9 mouse cellular contexts compared by ENCODE assay signal in genomic region chr1:73923185-73923584, GRCm38 (mm10).
A peak's percentile ranks its signal among the peaks of the same experiment; 100 is the strongest.
DNase-seq lines count a peak whose midpoint lies in the region; ATAC-seq lines count a peak whose summit lies in the region.
"Had no signal": no experiment of that assay in that cellular context is flagged by ENCODE, and none has a peak within 500 bp of the region (broad histone marks: within the 10 kb centered on the region; RNA-seq: fewer than 3 reads in every experiment).

No protein-coding gene starts in this region.

- DNase-seq in forebrain, embryonic 11.5 days (ENCODE audit: low spot score), result no peak
- peak; percentile 78 to 91 for DNase-seq in heart, adult 9 months (ENCODE audit: low spot score in 2 of 2)
- peak; percentile 80 for DNase-seq in kidney, adult 9 months
- no peak for DNase-seq in midbrain, embryonic 11.5 days (ENCODE audit: low spot score, missing footprints)
- no peak for DNase-seq in retina, embryonic 14.5 days (ENCODE audit: low spot score)
- DNase-seq in thymus, postnatal 0 days (ENCODE audit: low spot score), result no peak

- no peak overlapping the region for H3K4me3 ChIP-seq in forebrain, embryonic 11.5 days (ENCODE audit: low read depth, low read length)
- H3K4me3 ChIP-seq in forebrain, embryonic 15.5 days, result no peak overlapping the region
- no peak overlapping the region for H3K4me3 ChIP-seq in lung, embryonic 16.5 days (ENCODE audit: low read length)
- H3K4me3 ChIP-seq in midbrain, embryonic 11.5 days (ENCODE audit: low read depth, low read length), result no peak overlapping the region

- H3K9me3 ChIP-seq in forebrain, embryonic 11.5 days (ENCODE audit: control insufficient read depth, low read length), result no peaks in the 10 kb centered on the region
- H3K9me3 ChIP-seq in forebrain, embryonic 15.5 days, result no peaks in the 10 kb centered on the region
- H3K9me3 ChIP-seq in lung, embryonic 16.5 days (ENCODE audit: control insufficient read depth, low read length), result no peaks in the 10 kb centered on the region
- no peaks in the 10 kb centered on the region for H3K9me3 ChIP-seq in midbrain, embryonic 11.5 days (ENCODE audit: control insufficient read depth, low read length)

- H3K27me3 ChIP-seq in forebrain, embryonic 11.5 days (ENCODE audit: control insufficient read depth, insufficient read depth, low read length), result no peaks in the 10 kb centered on the region
- H3K27me3 ChIP-seq in forebrain, embryonic 15.5 days, result no peaks in the 10 kb centered on the region
- no peaks in the 10 kb centered on the region for H3K27me3 ChIP-seq in lung, embryonic 16.5 days (ENCODE audit: control insufficient read depth, insufficient read depth, low read depth, low read length)
- H3K27me3 ChIP-seq in midbrain, embryonic 11.5 days (ENCODE audit: control insufficient read depth, insufficient read depth, low read length), result no peaks in the 10 kb centered on the region

- H3K9ac ChIP-seq in forebrain, embryonic 11.5 days (ENCODE audit: low read length), result no peak overlapping the region
- H3K9ac ChIP-seq in forebrain, embryonic 15.5 days (replicated peaks), result no peak overlapping the region
- H3K9ac ChIP-seq in lung, embryonic 16.5 days (ENCODE audit: low read length), result no peak overlapping the region
- no peak overlapping the region for H3K9ac ChIP-seq in midbrain, embryonic 11.5 days (ENCODE audit: low read length)

- no peak overlapping the region for H3K4me2 ChIP-seq in forebrain, embryonic 11.5 days (ENCODE audit: low read depth, low read length, severe bottlenecking)
- H3K4me2 ChIP-seq in forebrain, embryonic 15.5 days (replicated peaks), result no peak overlapping the region
- no peak overlapping the region for H3K4me2 ChIP-seq in lung, embryonic 16.5 days (ENCODE audit: low read depth, low read length)
- no peak overlapping the region for H3K4me2 ChIP-seq in midbrain, embryonic 11.5 days

- H3K4me1 ChIP-seq in forebrain, embryonic 11.5 days (replicated peaks; ENCODE audit: control insufficient read depth, insufficient read depth, low read length), result no peaks in the 10 kb centered on the region
- H3K4me1 ChIP-seq in forebrain, embryonic 15.5 days, result no peaks in the 10 kb centered on the region
- peaks cover 9% of the 10 kb centered on the region for H3K4me1 ChIP-seq in lung, embryonic 16.5 days (replicated peaks; ENCODE audit: control insufficient read depth, insufficient read depth, low read length)
- H3K4me1 ChIP-seq in midbrain, embryonic 11.5 days (ENCODE audit: control insufficient read depth, insufficient read depth, low read length), result no peaks in the 10 kb centered on the region

- H3K36me3 ChIP-seq in forebrain, embryonic 11.5 days (ENCODE audit: control insufficient read depth, insufficient read depth, low read length), result no peaks in the 10 kb centered on the region; the same call in 1 of the 2 replicates
- H3K36me3 ChIP-seq in forebrain, embryonic 15.5 days, result no peaks in the 10 kb centered on the region
- peaks cover 51% of the 10 kb centered on the region for H3K36me3 ChIP-seq in lung, embryonic 16.5 days (ENCODE audit: control insufficient read depth, insufficient read depth, low read length)
- H3K36me3 ChIP-seq in midbrain, embryonic 11.5 days (ENCODE audit: control insufficient read depth, insufficient read depth, low read length), result no peaks in the 10 kb centered on the region

- H3K27ac ChIP-seq in forebrain, embryonic 11.5 days (ENCODE audit: low read depth, low read length), result 0 out of 2 replicates have a peak overlapping the region, but pooled peaks have one; percentile 2
- no peak overlapping the region; the same call in 1 of the 2 replicates for H3K27ac ChIP-seq in forebrain, embryonic 15.5 days (replicated peaks)
- H3K27ac ChIP-seq in lung, embryonic 16.5 days (ENCODE audit: low read length), result peak overlapping the region; percentile 76
- H3K27ac ChIP-seq in midbrain, embryonic 11.5 days (ENCODE audit: low read depth, low read length), result no peak overlapping the region

- no peak for ATAC-seq in forebrain, embryonic 11.5 days (replicated peaks; ENCODE audit: low FRiP score)
- no peak for ATAC-seq in forebrain, embryonic 15.5 days (replicated peaks)
- peak; percentile 79 for ATAC-seq in lung, embryonic 16.5 days (ENCODE audit: low read depth)
- ATAC-seq in midbrain, embryonic 11.5 days (ENCODE audit: low FRiP score), result no peak
- ATAC-seq: forebrain, embryonic 14.5 days had no signal

- 78% methylated on average over 8 of the region's 8 CpGs for WGBS in forebrain, embryonic 11.5 days
- WGBS in forebrain, embryonic 15.5 days, result 94% methylated on average over 8 of the region's 8 CpGs
- 41% methylated on average over 8 of the region's 8 CpGs for WGBS in lung, embryonic 16.5 days
- WGBS in midbrain, embryonic 11.5 days, result 84% methylated on average over 8 of the region's 8 CpGs

Comparison
In these comparisons a context has a peak if more than half of its experiments do, and no peak if none do; other contexts are left out.
1. H3K27ac ChIP-seq: peak in forebrain, embryonic 11.5 days (single experiment) and lung, embryonic 16.5 days (single experiment); none in forebrain, embryonic 15.5 days (single experiment) and midbrain, embryonic 11.5 days (single experiment).
2. DNase-seq: peak in heart, adult 9 months (2 of 2) and kidney, adult 9 months (single experiment); none in forebrain, embryonic 11.5 days (single experiment), midbrain, embryonic 11.5 days (single experiment), retina, embryonic 14.5 days (single experiment) and thymus, postnatal 0 days (single experiment).